Mouse (Mus musculus): ENCODE measurements around the gene Dera.
A peak's percentile ranks its signal among the peaks of the same experiment; 100 is the strongest.
"Not testable (repeated sequence)": the region's sequence is repeated elsewhere in the genome, so short reads cannot be mapped to it uniquely, and the experiment has no call there.

Dera gene

GRCm38 (mm10) chr6:137754056-137754856 is at the start of gene Dera:
TSS of gene Dera (plus strand) at chr6:137754546.
- DNase-seq, result peak; percentile 55

DNA sequence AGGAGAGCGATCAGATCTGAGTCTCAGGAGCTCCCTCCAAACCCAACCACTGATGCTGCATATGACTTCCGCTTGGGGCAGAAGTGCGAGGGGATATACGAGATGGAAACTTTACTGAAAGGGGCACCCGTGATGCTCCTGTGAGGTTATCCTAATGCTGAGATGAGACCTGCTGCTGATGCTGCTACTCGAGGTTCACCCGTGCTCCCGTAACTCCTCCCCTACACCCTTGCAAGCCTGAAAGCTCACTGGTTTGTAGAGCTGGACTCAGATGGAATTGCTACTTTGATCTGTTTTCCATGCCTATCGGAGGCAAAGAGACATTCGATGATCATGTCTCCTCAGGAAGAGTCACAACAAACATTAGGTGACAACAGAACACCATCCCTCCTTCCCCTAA is 48.1 kb upstream of the Dera start:
- DNase-seq, result no peak

DNA sequence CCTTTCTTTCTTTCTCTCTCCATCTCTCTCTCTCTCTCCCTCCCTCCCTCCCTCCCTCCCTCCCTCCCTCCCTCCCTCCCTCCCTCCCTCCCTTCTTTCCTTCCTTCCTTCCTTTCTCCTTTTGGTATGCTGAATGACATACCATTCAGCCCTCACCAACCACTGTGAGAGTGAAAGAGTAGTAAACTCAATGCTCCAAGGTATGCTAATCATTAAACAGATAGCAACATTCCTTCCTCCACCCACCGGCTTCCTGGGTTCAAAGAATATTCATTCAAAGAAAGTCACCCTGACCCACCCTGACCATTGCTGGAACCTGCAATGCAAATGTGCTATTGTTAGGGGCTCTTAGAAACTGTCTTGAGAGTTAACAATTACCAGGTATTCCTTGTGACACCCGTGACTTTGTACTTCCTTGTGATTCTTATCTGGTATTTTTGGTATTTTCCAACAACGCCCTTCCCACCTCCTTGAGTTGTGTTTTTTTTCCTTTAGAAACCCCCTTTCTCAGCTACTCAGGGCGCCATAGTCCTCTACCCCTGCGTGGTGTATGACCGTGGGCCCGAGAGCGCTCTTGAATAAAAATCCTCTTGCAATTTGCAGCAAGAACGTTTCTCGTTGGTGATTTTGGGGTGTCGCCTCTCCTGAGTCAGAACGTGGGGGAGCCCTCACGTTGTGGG is 45.5 kb upstream of the Dera start:
- DNase-seq, result not testable (repeated sequence)

DNA sequence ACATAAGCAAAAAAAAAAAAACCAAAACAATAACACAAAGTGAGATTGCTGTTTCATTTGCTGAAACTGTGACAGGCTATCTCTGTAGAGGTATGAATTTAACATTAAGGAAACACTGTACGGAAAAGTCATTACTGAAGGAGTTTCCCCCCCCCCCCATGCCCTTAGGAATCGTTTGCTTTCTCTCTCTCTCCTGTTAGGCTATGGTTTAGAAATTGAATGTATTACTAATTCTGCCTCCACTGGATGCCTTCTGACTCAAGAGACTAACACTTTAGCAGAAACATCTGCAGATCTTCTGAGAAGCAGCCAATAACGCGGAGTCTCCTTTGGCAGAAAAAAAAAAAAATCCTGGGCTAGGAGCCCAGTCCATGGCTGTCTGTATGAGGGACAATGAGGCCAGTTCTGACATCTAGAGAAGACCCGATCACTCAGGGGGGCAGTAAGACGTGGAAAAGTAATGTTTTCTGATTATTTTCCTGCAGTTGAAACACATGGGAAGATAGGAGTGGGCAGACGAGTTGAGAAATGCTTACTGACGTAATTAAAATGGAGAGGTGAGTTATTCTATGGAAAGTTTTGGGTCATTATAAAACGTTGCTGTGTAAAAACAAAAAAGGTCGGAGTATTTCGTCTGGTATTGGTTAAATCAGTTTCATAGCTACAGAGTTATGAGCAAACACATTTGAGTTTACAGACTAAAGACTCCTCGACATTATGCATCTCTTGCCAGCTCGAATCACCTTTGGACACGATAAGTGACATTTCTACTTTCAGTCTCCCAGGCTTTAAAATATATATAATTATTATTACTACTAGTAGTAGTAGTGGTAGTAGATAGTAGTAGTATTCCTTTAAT is 43.9 kb upstream of the Dera start:
- no peak for DNase-seq

DNA sequence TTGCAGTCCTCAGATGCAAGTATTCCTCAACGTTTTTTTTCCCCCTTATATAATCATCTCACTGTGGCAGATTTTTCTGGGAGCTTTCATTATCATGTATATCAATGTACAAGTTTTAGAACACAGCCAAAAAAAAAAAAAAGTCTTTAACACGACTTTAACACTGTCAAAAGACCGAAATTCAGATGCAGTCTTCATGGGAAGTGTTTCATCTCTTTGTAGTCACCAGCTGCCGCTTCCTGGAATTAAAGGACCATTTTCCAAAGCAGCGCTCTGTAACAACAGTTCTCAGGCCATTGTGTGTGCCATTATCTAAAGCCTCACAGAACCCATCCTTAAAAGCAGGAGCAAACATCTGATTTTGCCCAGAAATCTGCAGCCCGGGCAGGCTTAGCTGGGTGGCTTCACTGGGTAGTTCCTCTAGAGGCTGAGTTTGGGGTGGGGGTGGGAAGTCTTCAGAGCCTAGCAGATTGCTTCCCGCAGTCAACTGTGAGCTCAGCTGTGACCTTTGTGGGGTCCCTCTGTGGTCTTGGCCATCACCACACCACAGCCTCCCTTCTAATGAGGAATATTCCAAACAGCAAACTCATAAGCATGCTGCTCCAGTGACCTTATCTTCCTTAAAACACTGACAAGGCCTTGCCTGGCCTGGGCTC is 41.6 kb upstream of the Dera start:
- DNase-seq, result no peak

GRCm38 (mm10) chr6:137713310-137713664 is 41.1 kb upstream of the Dera start:
- no peak for DNase-seq

DNA sequence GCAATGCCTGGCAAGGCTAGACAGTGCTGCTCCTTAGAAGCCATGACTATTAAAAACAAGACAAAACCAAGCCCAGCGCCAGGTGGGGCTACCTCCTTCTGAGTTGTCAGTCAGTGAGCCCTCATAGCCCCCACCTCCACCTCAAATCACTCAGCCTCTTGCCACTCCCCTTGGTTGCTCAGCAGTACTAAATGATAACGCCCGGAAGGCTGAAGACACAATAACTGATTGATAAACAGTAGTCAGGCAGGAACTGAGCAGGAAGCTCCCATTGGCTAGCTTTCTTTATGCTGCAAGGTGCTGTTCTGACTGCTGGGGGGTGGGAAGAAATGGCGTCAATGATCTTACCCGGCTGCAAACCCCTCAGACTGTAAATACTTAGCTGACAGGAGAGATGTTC is 37.5 kb upstream of the Dera start:
- no peak for DNase-seq

- no peak for DNase-seq
Measured at GRCm38 (mm10) chr6:137722220-137722931, 32.0 kb upstream of the Dera start.

GRCm38 (mm10) chr6:137723898-137724297 is 30.4 kb upstream of the Dera start:
- peak; percentile 25 for DNase-seq

GRCm38 (mm10) chr6:137734460-137734845 is 19.9 kb upstream of the Dera start:
- peak; percentile 23 for DNase-seq

- peak; percentile 93 for DNase-seq
Measured at GRCm38 (mm10) chr6:137734846-137735609, 19.3 kb upstream of the Dera start, which contains the start of gene Strap. TSS of gene Strap (plus strand) at chr6:137735078.

GRCm38 (mm10) chr6:137735671-137736238 is 18.6 kb upstream of the Dera start:
- DNase-seq, result no peak

GRCm38 (mm10) chr6:137740972-137741371 is 13.4 kb upstream of the Dera start:
- no peak for DNase-seq

GRCm38 (mm10) chr6:137744700-137745099 is 9.6 kb upstream of the Dera start:
- DNase-seq, result no peak

GRCm38 (mm10) chr6:137747174-137747928 is 7.0 kb upstream of the Dera start:
- no peak for DNase-seq

GRCm38 (mm10) chr6:137751551-137752274 is 2.6 kb upstream of the Dera start:
- DNase-seq, result no peak

DNA sequence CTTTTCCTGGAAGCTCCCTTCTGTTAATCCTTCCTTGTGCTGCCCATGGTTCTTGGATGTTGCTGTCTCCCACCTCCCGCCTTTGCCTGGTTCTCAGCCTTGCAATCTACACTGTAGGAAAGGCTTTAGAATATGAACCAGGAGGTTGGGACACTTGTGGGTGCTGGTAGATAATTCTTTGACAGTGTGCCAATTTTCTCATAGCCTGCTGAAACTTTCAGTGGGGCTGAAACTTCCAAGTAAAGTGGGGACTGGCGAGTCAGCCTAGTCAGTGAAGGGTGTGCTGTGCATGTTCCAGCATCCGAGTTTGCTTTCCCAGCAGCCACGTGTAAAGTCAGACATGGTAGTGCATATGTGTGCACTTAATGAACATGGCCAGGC is 2.1 kb upstream of the Dera start:
- DNase-seq, result no peak

DNA sequence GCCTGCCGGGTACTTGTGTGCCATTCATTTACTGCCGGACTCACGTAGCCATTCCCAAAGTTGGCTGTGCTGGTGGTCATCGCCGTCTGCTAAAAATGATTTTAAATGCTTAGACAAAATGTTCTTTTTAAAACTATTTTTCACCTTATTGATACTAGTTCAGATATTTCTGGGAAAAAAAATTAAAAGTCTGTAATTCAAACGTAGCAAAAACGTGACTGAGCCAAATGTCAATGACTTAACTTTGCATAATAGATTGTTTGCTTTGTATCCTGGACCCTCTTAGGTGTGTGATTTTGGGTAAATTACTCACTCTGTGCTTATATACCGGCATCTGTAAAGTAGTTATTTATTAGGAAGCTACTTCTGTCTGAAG is 499 bp downstream of the Dera start:
- DNase-seq, result no peak

DNA sequence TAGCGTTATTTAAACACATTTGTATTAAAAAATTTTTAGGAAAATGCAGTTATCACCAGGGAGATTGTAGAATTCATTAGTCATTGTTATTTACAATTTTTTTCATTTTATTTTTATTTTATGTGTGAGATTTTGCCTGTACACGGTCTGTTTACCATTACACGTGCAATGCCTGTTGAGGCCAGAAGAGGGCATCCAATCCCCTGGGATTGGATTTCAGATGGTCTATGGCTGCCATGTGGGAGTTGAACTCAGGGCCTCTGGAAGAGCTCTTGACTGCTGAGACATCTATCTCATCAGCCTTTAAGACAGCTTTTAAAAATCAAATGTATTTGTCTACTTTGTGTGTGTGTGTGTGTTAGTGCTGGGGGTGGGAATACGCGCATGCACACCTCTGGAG is 2.0 kb downstream of the Dera start:
- no peak for DNase-seq

GRCm38 (mm10) chr6:137757891-137758290 is 3.5 kb downstream of the Dera start:
- no peak for DNase-seq

All from cerebellum, adult 11 months (tissue).